Mouse (Mus musculus): ENCODE data around the gene Gemin2. TPM values are rescaled to one million over a fixed set of nuclear protein-coding genes. Genes with fewer than 3 reads are reported as not detected.

Gemin2 gene
- polyA plus RNA-seq, 1 experiment from 2014 or later: 15.0 TPM

DNA sequence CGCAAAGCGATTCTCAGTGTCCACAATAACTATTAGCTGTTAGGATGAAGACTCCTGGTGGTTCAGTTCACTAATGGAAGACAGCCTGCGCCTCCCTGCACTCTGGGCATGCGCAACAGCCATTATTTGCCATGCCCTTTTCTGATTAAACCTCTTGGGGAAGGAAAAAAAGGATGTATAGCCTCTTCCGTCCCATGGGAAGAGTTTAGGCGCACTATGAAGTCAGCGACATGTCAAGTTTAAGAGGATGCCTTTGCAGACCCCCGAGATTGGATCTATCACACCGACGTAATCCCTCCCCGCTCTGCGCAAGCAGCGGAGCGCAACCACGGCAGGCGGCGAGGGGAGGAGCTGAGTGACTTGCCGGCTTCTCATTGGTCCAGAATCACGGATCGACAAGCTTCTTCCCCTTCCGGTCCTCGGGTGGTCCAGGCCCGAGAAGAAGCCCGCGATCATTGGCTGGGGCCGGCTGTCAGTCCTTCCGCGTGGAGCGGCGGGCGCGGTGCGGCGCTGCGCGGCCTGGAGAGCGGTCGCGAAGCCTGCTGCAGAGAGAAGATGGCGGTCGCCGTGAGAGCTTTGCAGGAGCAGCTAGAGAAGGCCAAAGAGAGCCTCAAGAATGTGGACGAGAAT, 53.4 kb downstream of the Gemin2 start, which contains the start of gene Pnn:
TSS of gene Pnn (plus strand) at position 437 of the 630 bp plus-strand sequence.
- Histone ChIP-seq H3K4me2 (ENCODE audit: low read length) (peak within 1 kb of the TSS; percentile 96), H3K9me3 (replicated peaks; ENCODE audit: control insufficient read depth, low read length, poor library complexity, severe bottlenecking) (no peaks in the 10 kb centered on the region), H3K4me1 (ENCODE audit: control insufficient read depth, insufficient read depth, low read length) (peaks cover 11% of the 10 kb centered on the region), H3K9ac (ENCODE audit: low read depth, low read length) (peak within 1 kb of the TSS; percentile 100), H3K27me3 (ENCODE audit: control insufficient read depth, insufficient read depth, low read depth, low read length) (no peaks in the 10 kb centered on the region), H3K36me3 (ENCODE audit: control insufficient read depth, insufficient read depth, low read length) (peaks cover 21% of the 10 kb centered on the region), H3K27ac (ENCODE audit: low read length) (peak within 1 kb of the TSS; percentile 96), H3K4me3 (ENCODE audit: low read depth, low read length) (peak within 1 kb of the TSS; percentile 98)
- WGBS: under 1% methylated on average over 42 of the region's 43 CpGs
- peak; percentile 100 for ATAC-seq

DNA sequence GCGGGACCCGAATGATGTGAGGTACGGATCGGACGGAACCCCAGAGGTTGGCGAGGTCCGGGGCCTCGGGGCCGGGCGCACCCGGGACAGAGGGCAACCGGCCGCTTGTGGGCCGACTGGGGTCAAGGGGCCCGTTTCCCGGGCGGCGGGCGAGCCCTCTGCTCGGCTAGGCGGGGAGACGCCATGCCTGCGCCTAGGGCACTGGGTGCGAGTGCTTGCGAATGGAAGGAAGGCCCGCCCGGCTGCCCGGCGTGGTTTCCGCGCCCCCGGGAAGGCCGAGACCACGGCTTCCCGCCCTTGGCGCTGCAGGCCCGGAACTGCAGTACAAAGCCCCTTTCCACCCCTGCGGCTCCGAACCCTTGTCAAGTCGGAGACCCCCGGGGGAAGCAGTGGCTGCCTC, 53.9 kb downstream of the Gemin2 start:
- ATAC-seq: peak; percentile 67
- peaks cover 26% of the 10 kb centered on the region for H3K36me3 ChIP-seq (ENCODE audit: control insufficient read depth, insufficient read depth, low read length)

DNA sequence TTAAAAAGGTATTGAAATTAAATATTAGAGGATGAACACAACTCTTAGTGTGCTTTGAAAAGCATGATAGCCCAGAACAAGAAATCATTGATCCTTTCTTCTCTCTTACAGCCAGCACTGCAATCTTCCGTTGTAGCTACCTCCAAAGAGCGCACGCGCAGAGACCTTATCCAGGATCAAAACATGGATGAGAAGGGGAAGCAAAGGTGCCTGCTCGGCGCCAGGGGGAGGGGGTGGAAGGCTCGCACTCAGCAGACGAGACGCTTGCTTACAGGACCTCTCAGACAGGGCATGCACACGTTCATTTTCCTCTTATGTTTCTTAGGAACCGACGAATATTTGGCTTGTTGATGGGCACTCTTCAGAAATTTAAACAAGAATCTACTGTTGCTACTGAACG, 55.6 kb downstream of the Gemin2 start:
- peaks cover 11% of the 10 kb centered on the region for H3K4me1 ChIP-seq (ENCODE audit: control insufficient read depth, insufficient read depth, low read length)
- peaks cover 30% of the 10 kb centered on the region for H3K36me3 ChIP-seq (ENCODE audit: control insufficient read depth, insufficient read depth, low read length)
- WGBS: 94% methylated on average over 13 of the region's 13 CpGs
- no peaks in the 10 kb centered on the region for H3K27me3 ChIP-seq (ENCODE audit: control insufficient read depth, insufficient read depth, low read depth, low read length)
- no peak for ATAC-seq
- H3K4me3 ChIP-seq (ENCODE audit: low read depth, low read length): no peak overlapping the region
- H3K4me2 ChIP-seq (ENCODE audit: low read length): no peak overlapping the region
- H3K27ac ChIP-seq (ENCODE audit: low read length): no peak overlapping the region
- H3K9me3 ChIP-seq (replicated peaks; ENCODE audit: control insufficient read depth, low read length, poor library complexity, severe bottlenecking): no peaks in the 10 kb centered on the region
- no peak overlapping the region for H3K9ac ChIP-seq (ENCODE audit: low read depth, low read length)

More for the DNA sequence above, 53.9 kb downstream of the Gemin2 start:
- Histone ChIP-seq H3K4me1 (ENCODE audit: control insufficient read depth, insufficient read depth, low read length) (peaks cover 11% of the 10 kb centered on the region), H3K27ac (ENCODE audit: low read length) (peak overlapping the region; percentile 96), H3K27me3 (ENCODE audit: control insufficient read depth, insufficient read depth, low read depth, low read length) (no peaks in the 10 kb centered on the region), H3K9me3 (replicated peaks; ENCODE audit: control insufficient read depth, low read length, poor library complexity, severe bottlenecking) (no peaks in the 10 kb centered on the region), H3K4me3 (ENCODE audit: low read depth, low read length) (peak overlapping the region; percentile 98), H3K4me2 (ENCODE audit: low read length) (peak overlapping the region; percentile 96), H3K9ac (ENCODE audit: low read depth, low read length) (peak overlapping the region; percentile 100)
- under 1% methylated on average over 35 of the region's 41 CpGs for WGBS

DNA sequence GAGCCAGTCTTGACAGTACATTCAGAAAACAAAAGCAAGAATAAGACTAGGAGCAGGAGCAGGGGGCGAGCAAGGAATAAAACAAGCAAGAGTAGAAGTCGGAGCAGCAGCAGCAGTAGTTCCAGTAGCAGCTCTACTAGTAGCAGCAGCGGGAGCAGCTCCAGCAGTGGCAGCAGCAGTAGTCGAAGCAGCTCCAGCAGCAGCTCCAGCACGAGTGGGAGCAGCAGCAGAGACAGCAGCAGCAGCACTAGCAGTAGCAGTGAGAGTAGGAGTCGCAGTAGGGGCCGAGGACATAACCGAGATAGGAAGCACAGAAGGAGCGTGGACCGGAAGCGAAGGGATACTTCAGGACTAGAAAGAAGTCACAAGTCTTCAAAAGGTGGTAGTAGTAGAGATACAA, 59.1 kb downstream of the Gemin2 start:
- ATAC-seq: no peak
- no peaks in the 10 kb centered on the region for H3K9me3 ChIP-seq (replicated peaks; ENCODE audit: control insufficient read depth, low read length, poor library complexity, severe bottlenecking)
- no peaks in the 10 kb centered on the region for H3K27me3 ChIP-seq (ENCODE audit: control insufficient read depth, insufficient read depth, low read depth, low read length)
- H3K36me3 ChIP-seq (ENCODE audit: control insufficient read depth, insufficient read depth, low read length): peaks cover 30% of the 10 kb centered on the region
- peaks cover 8% of the 10 kb centered on the region for H3K4me1 ChIP-seq (ENCODE audit: control insufficient read depth, insufficient read depth, low read length)
- no peak overlapping the region for H3K4me3 ChIP-seq (ENCODE audit: low read depth, low read length)
- no peak overlapping the region for H3K4me2 ChIP-seq (ENCODE audit: low read length)
- no peak overlapping the region for H3K27ac ChIP-seq (ENCODE audit: low read length)
- 86% methylated on average over 11 of the region's 11 CpGs for WGBS
- no peak overlapping the region for H3K9ac ChIP-seq (ENCODE audit: low read depth, low read length)

DNA sequence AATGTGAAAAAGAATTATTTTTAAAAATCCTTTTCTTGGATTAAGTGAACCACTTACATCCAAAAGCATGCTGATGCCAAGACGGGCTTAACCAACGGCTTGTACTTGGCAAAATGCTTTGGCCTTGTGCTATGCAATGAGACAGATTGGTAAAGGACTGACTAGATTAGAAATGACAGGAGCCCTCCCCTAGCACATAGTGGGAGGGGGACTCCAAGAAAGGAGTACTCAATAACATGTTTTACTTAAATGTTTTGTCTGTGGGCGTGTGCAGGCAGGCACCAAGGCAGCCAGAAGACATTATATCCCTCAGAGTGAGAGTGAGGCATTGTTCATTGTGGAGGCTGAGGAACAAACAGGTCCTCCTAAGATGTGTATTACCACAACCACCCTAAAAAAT, 60.9 kb downstream of the Gemin2 start:
- Histone ChIP-seq H3K4me3 (ENCODE audit: low read depth, low read length) (no peak overlapping the region), H3K27ac (ENCODE audit: low read length) (no peak overlapping the region), H3K9me3 (replicated peaks; ENCODE audit: control insufficient read depth, low read length, poor library complexity, severe bottlenecking) (no peaks in the 10 kb centered on the region), H3K27me3 (ENCODE audit: control insufficient read depth, insufficient read depth, low read depth, low read length) (no peaks in the 10 kb centered on the region), H3K4me2 (ENCODE audit: low read length) (no peak overlapping the region), H3K36me3 (ENCODE audit: control insufficient read depth, insufficient read depth, low read length) (peaks cover 23% of the 10 kb centered on the region), H3K9ac (ENCODE audit: low read depth, low read length) (no peak overlapping the region), H3K4me1 (ENCODE audit: control insufficient read depth, insufficient read depth, low read length) (no peaks in the 10 kb centered on the region)
- WGBS: 79% methylated on average over 3 of the region's 3 CpGs
- no peak for ATAC-seq

DNA sequence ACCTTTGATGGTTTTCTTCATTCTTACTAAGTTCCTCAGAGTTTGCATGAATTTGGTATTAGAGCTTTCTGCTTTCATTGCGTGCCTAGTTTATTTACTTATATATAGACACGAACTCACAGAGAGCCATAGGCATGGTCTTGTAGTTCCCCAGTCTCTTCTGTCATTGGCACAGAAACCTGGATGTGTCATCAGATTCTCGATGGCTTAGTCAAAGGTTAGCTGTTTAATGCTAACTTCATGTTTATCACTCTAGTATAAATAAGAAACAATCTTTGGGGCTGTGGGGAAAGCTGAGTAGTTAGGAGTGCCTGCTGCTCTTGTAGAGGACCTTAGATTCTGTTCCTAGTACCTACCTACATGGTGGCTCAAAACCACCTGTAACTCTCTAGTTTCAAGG, 63.8 kb downstream of the Gemin2 start:
- ATAC-seq: no peak
- H3K9me3 ChIP-seq (replicated peaks; ENCODE audit: control insufficient read depth, low read length, poor library complexity, severe bottlenecking): no peaks in the 10 kb centered on the region
- peaks cover 4% of the 10 kb centered on the region; the same call in 1 of the 2 replicates for H3K36me3 ChIP-seq (ENCODE audit: control insufficient read depth, insufficient read depth, low read length)
- H3K4me1 ChIP-seq (ENCODE audit: control insufficient read depth, insufficient read depth, low read length): no peaks in the 10 kb centered on the region
- no peak overlapping the region for H3K4me3 ChIP-seq (ENCODE audit: low read depth, low read length)
- H3K27ac ChIP-seq (ENCODE audit: low read length): no peak overlapping the region
- no peak overlapping the region for H3K9ac ChIP-seq (ENCODE audit: low read depth, low read length)
- H3K27me3 ChIP-seq (ENCODE audit: control insufficient read depth, insufficient read depth, low read depth, low read length): no peaks in the 10 kb centered on the region
- 93% methylated on average over 3 of the region's 3 CpGs for WGBS
- no peak overlapping the region for H3K4me2 ChIP-seq (ENCODE audit: low read length)

DNA sequence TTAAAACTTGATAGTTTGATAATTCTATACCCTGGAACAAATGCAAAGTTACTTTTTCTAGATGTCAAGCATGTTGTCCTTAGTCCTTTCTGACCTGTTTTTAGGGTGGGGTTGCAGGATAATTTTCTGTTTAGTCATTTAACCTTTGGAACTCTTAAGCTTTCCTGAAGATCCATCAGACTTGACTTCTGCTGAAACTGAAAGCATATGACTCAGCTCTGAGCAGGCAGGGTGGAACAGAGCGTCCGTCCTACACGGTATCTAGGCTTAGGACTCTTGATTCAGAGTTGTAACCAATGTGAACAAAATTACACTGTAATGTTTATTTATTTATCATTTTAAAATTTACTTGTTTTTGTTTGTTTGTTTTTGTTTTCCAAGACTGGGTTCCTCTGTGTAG, 64.7 kb downstream of the Gemin2 start:
- Histone ChIP-seq H3K27me3 (ENCODE audit: control insufficient read depth, insufficient read depth, low read depth, low read length) (no peaks in the 10 kb centered on the region), H3K4me1 (ENCODE audit: control insufficient read depth, insufficient read depth, low read length) (no peaks in the 10 kb centered on the region), H3K9me3 (replicated peaks; ENCODE audit: control insufficient read depth, low read length, poor library complexity, severe bottlenecking) (no peaks in the 10 kb centered on the region), H3K4me2 (ENCODE audit: low read length) (no peak overlapping the region), H3K36me3 (ENCODE audit: control insufficient read depth, insufficient read depth, low read length) (no peaks in the 10 kb centered on the region), H3K9ac (ENCODE audit: low read depth, low read length) (no peak overlapping the region), H3K4me3 (ENCODE audit: low read depth, low read length) (no peak overlapping the region), H3K27ac (ENCODE audit: low read length) (no peak overlapping the region)
- WGBS: 97% methylated on average over 3 of the region's 3 CpGs
- ATAC-seq: no peak

Other genes with a start within 250 kb of the Gemin2 start
- 119 and 120 TPM in 2 replicates for gene Sec23a, start 1.4 kb upstream of the Gemin2 start, polyA plus RNA-seq (2015; fragmentation: Nextera tagmentation; extraction: Ambion mirVana)
- 182 and 184 TPM in 2 replicates for gene Trappc6b, start 48.1 kb downstream of the Gemin2 start, polyA plus RNA-seq (2015; fragmentation: Nextera tagmentation; extraction: Ambion mirVana)
- 85.6 and 90.5 TPM in 2 replicates for gene Pnn, start 53.5 kb downstream of the Gemin2 start, polyA plus RNA-seq (2015; fragmentation: Nextera tagmentation; extraction: Ambion mirVana)
- 28.5 and 35.2 TPM in 2 replicates for gene Mia2, start 82.4 kb downstream of the Gemin2 start, polyA plus RNA-seq (2015; fragmentation: Nextera tagmentation; extraction: Ambion mirVana)
- gene Fbxo33, start 206.3 kb downstream of the Gemin2 start, polyA plus RNA-seq (2015; fragmentation: Nextera tagmentation; extraction: Ambion mirVana): 6.5 and 6.9 TPM in 2 replicates